Mouse (Mus musculus): ENCODE results near the gene Adgrl1. TPM values are rescaled to one million over a fixed set of nuclear protein-coding genes. Genes with fewer than 3 reads are reported as not detected.
A peak's percentile ranks its signal among the peaks of the same experiment; 100 is the strongest.

Gene Adgrl1
- total and polyA plus RNA-seq, 3 experiments: 21.7 to 35.3 TPM; not detected in 1

- Histone ChIP-seq H3K36me3 (ENCODE audit: control insufficient read depth in 1 of 2, insufficient read depth in 2 of 2, low read length in 2 of 2) (no peaks in the 10 kb centered on the region), H3K9ac (ENCODE audit: control insufficient read depth, low read depth, low read length, poor library complexity, severe bottlenecking) (no peak overlapping the region), H3K9me3 (replicated peaks; ENCODE audit: insufficient read depth, low read length) (no peaks in the 10 kb centered on the region), H3K79me2 (ENCODE audit: control insufficient read depth, insufficient read depth, low read length, poor library complexity) (peaks cover 18% of the 10 kb centered on the region), H3K4me3 (ENCODE audit: control insufficient read depth in 1 of 2, insufficient read depth in 1 of 2, low read depth in 2 of 2, low read length in 2 of 2) (no peak overlapping the region), H3K4me1 (ENCODE audit: control insufficient read depth in 1 of 2, insufficient read depth in 2 of 2, low read length in 2 of 2) (0 out of 4 replicates have a peak, but pooled peaks cover 0 to 7% of the 10 kb centered on the region in 2 experiments), H3K27me3 (ENCODE audit: control insufficient read depth in 1 of 2, insufficient read depth in 2 of 2, low read length in 2 of 2) (no peaks in the 10 kb centered on the region), H3K27ac (ENCODE audit: control insufficient read depth, low read depth, low read length) (no peak overlapping the region)
- DNase-seq (ENCODE audit: low read depth, low spot score): no peak
- peak in 1 of 3 experiments; percentile 15; a peak in 1 of 6 replicates for TF ChIP-seq CTCF (IDR thresholded peaks at IDR 0.05 in 2 of 3, conservative IDR thresholded peaks at IDR 0.05 in 1 of 3; ENCODE audit: control insufficient read depth in 1 of 3, insufficient read depth in 1 of 3, low read depth in 2 of 3, low read length in 3 of 3, poor library complexity in 1 of 3, severe bottlenecking in 1 of 3)
- TF ChIP-seq ZNF384 (IDR thresholded peaks at IDR 0.05; ENCODE audit: low read depth, low read length): no peak
Measured at GRCm38 (mm10) chr8:83897211-83897610, 2.7 kb upstream of the Adgrl1 start.

- TF ChIP-seq NELFE (IDR thresholded peaks at IDR 0.05; ENCODE audit: low read depth, low read length): 0 out of 2 replicates have a peak, but pooled peaks have one; percentile 3
- TF ChIP-seq EP300 (IDR thresholded peaks at IDR 0.05; ENCODE audit: low read depth in 1 of 2, low read length in 2 of 2): 0 out of 4 replicates have a peak, but pooled peaks of 1 of the 2 experiments have one; percentile 1
- no peak for TF ChIP-seq HCFC1 (IDR thresholded peaks at IDR 0.05; ENCODE audit: low read depth, low read length)
- TF ChIP-seq MEF2A (IDR thresholded peaks at IDR 0.05; ENCODE audit: extremely low read depth, insufficient replicate concordance, low read depth, low read length, poor library complexity, severe bottlenecking): no peak
- no peaks in the 10 kb centered on the region for H3K27me3 ChIP-seq (ENCODE audit: control insufficient read depth in 1 of 2, insufficient read depth in 2 of 2, low read length in 2 of 2)
- no peak for DNase-seq (ENCODE audit: low read depth, low spot score)
Measured at GRCm38 (mm10) chr8:83898456-83898855, 1.4 kb upstream of the Adgrl1 start.

GRCm38 (mm10) chr8:83898985-83899362, 931 bp upstream of the Adgrl1 start:
- Histone ChIP-seq H3K36me3 (ENCODE audit: control insufficient read depth in 1 of 2, insufficient read depth in 2 of 2, low read length in 2 of 2) (no peaks in the 10 kb centered on the region), H3K79me2 (ENCODE audit: control insufficient read depth, insufficient read depth, low read length, poor library complexity) (peaks cover 19% of the 10 kb centered on the region), H3K27ac (ENCODE audit: control insufficient read depth, low read depth, low read length) (peak overlapping the region; percentile 58; the same call in 1 of the 2 replicates), H3K4me1 (ENCODE audit: control insufficient read depth in 1 of 2, insufficient read depth in 2 of 2, low read length in 2 of 2) (0 out of 4 replicates have a peak, but pooled peaks cover 0 to 7% of the 10 kb centered on the region in 2 experiments), H3K9me3 (replicated peaks; ENCODE audit: insufficient read depth, low read length) (no peaks in the 10 kb centered on the region), H3K4me3 (ENCODE audit: control insufficient read depth in 1 of 2, insufficient read depth in 1 of 2, low read depth in 2 of 2, low read length in 2 of 2) (peak overlapping the region; percentile 7 to 60; a peak in 3 of 4 replicates), H3K27me3 (ENCODE audit: control insufficient read depth in 1 of 2, insufficient read depth in 2 of 2, low read length in 2 of 2) (no peaks in the 10 kb centered on the region), H3K9ac (ENCODE audit: control insufficient read depth, low read depth, low read length, poor library complexity, severe bottlenecking) (peak overlapping the region; percentile 37)
- TF ChIP-seq HCFC1 (IDR thresholded peaks at IDR 0.05; ENCODE audit: low read depth, low read length) (peak; percentile 45), ETS1 (IDR thresholded peaks at IDR 0.05; ENCODE audit: low read depth, low read length) (peak; percentile 7; the same call in 1 of the 2 replicates), KAT2A (conservative IDR thresholded peaks at IDR 0.05; ENCODE audit: low read depth, low read length) (no peak), RCOR1 (IDR thresholded peaks at IDR 0.05; ENCODE audit: low read depth, low read length) (no peak), MXI1 (IDR thresholded peaks at IDR 0.05; ENCODE audit: low read depth, low read length) (peak; percentile 42; the same call in 1 of the 2 replicates), TBP (IDR thresholded peaks at IDR 0.05; ENCODE audit: low read depth, low read length) (0 out of 2 replicates have a peak, but pooled peaks have one; percentile 23), MAZ (IDR thresholded peaks at IDR 0.05; ENCODE audit: low read depth, low read length) (peak; percentile 75; the same call in 1 of the 2 replicates), UBTF (IDR thresholded peaks at IDR 0.05; ENCODE audit: borderline replicate concordance, insufficient read depth, low read depth, low read length) (no peak), ZNF384 (IDR thresholded peaks at IDR 0.05; ENCODE audit: low read depth, low read length) (peak; percentile 96)
- peak; percentile 85 for DNase-seq (ENCODE audit: low read depth, low spot score)

More at GRCm38 (mm10) chr8:83898456-83898855, 1.4 kb upstream of the Adgrl1 start:
- H3K4me3 ChIP-seq (ENCODE audit: control insufficient read depth in 1 of 2, insufficient read depth in 1 of 2, low read depth in 2 of 2, low read length in 2 of 2): no peak overlapping the region
- no peaks in the 10 kb centered on the region for H3K9me3 ChIP-seq (replicated peaks; ENCODE audit: insufficient read depth, low read length)
- no peaks in the 10 kb centered on the region for H3K36me3 ChIP-seq (ENCODE audit: control insufficient read depth in 1 of 2, insufficient read depth in 2 of 2, low read length in 2 of 2)
- H3K4me1 ChIP-seq (ENCODE audit: control insufficient read depth in 1 of 2, insufficient read depth in 2 of 2, low read length in 2 of 2): 0 out of 4 replicates have a peak, but pooled peaks cover 0 to 7% of the 10 kb centered on the region in 2 experiments
- no peak overlapping the region for H3K9ac ChIP-seq (ENCODE audit: control insufficient read depth, low read depth, low read length, poor library complexity, severe bottlenecking)
- H3K79me2 ChIP-seq (ENCODE audit: control insufficient read depth, insufficient read depth, low read length, poor library complexity): peaks cover 19% of the 10 kb centered on the region
- H3K27ac ChIP-seq (ENCODE audit: control insufficient read depth, low read depth, low read length): no peak overlapping the region

All from MEL (cell line).